Mouse (Mus musculus) right cerebral cortex, postnatal 25 days (tissue): ENCODE data around the gene Ifit2.

Source experiments
- DNase-seq: peaks from one replicate; pipeline ENCODE4 v3.0.0; 2022

Ifit2 gene

GRCm38 (mm10) chr19:34550534-34551223 is at the start of gene Ifit2:
Gene Ifit2 (plus strand): TSS chr19:34550694.
- DNase-seq = peak; percentile 69

GRCm38 (mm10) chr19:34500763-34501162 is 49.7 kb upstream of the Ifit2 start:
- peak; percentile 29 for DNase-seq

- no peak for DNase-seq
These were observed 45.3 kb upstream of the Ifit2 start for GRCm38 (mm10) chr19:34505161-34505721.

GRCm38 (mm10) chr19:34510717-34511116 is 39.8 kb upstream of the Ifit2 start:
- DNase-seq = no peak

- DNase-seq = no peak
These were observed 39.0 kb upstream of the Ifit2 start for GRCm38 (mm10) chr19:34511528-34511927.

GRCm38 (mm10) chr19:34515681-34516080 is 34.8 kb upstream of the Ifit2 start:
- DNase-seq = no peak

- DNase-seq = no peak
These were observed 34.1 kb upstream of the Ifit2 start for GRCm38 (mm10) chr19:34516346-34516745.

GRCm38 (mm10) chr19:34517197-34517596 is 33.3 kb upstream of the Ifit2 start:
- DNase-seq = no peak

GRCm38 (mm10) chr19:34517812-34518594 is 32.5 kb upstream of the Ifit2 start:
- DNase-seq = no peak

GRCm38 (mm10) chr19:34518786-34519185 is 31.7 kb upstream of the Ifit2 start:
- DNase-seq = no peak

- DNase-seq = no peak
These were observed 30.8 kb upstream of the Ifit2 start for GRCm38 (mm10) chr19:34519646-34520045.

- no peak for DNase-seq
These were observed 30.4 kb upstream of the Ifit2 start for GRCm38 (mm10) chr19:34520051-34520450.

- DNase-seq = no peak
These were observed 29.1 kb upstream of the Ifit2 start for GRCm38 (mm10) chr19:34521361-34521760.

GRCm38 (mm10) chr19:34521978-34522377 is 28.5 kb upstream of the Ifit2 start:
- no peak for DNase-seq

GRCm38 (mm10) chr19:34523106-34523725 is 27.3 kb upstream of the Ifit2 start:
- no peak for DNase-seq

- no peak for DNase-seq
These were observed 25.8 kb upstream of the Ifit2 start for GRCm38 (mm10) chr19:34524646-34525045.

GRCm38 (mm10) chr19:34526321-34526923 is 24.1 kb upstream of the Ifit2 start:
- DNase-seq = no peak

- DNase-seq = peak; percentile 95
These were observed 23.4 kb upstream of the Ifit2 start, which contains the start of gene Lipa for GRCm38 (mm10) chr19:34526941-34527682. Gene Lipa (minus strand): TSS chr19:34527474.

- no peak for DNase-seq
These were observed 18.3 kb upstream of the Ifit2 start for GRCm38 (mm10) chr19:34532061-34532751.

- DNase-seq = no peak
These were observed 11.1 kb upstream of the Ifit2 start for GRCm38 (mm10) chr19:34539422-34539821.

GRCm38 (mm10) chr19:34546211-34546610 is 4.3 kb upstream of the Ifit2 start:
- DNase-seq = no peak

- DNase-seq = peak; percentile 28
These were observed 2.5 kb upstream of the Ifit2 start for GRCm38 (mm10) chr19:34547976-34548375.
